Mouse (Mus musculus): ENCODE data around the gene Shb. TPM values are rescaled to one million over a fixed set of nuclear protein-coding genes. Genes with fewer than 3 reads are reported as not detected.

Gene Shb
- polyA plus RNA-seq, 1 experiment from 2014 or later: 2.9 TPM

- ATAC-seq (ENCODE audit: insufficient read depth): no peak
- peaks cover 96% of the 10 kb centered on the region for H3K4me1 ChIP-seq (replicated peaks)
- H3K4me3 ChIP-seq (replicated peaks): peak overlapping the region; percentile 91
- peaks cover 19% of the 10 kb centered on the region for H3K27me3 ChIP-seq
- H3K27ac ChIP-seq (replicated peaks): 0 out of 2 replicates have a peak overlapping the region, but pooled peaks have one; percentile 2
- H3K9me3 ChIP-seq (replicated peaks): no peaks in the 10 kb centered on the region
- peaks cover 29% of the 10 kb centered on the region for H3K36me3 ChIP-seq (replicated peaks)
- peak overlapping the region; percentile 99 for H3K4me2 ChIP-seq
- H3K9ac ChIP-seq: peak overlapping the region; percentile 95; the same call in 1 of the 2 replicates
- 76% methylated on average over 2 of the region's 2 CpGs for WGBS (ENCODE audit: insufficient replicate concordance)
Observed at GRCm38 (mm10) chr4:45526846-45527561, 5.3 kb downstream of the Shb start.

- peak overlapping the region; percentile 99; the same call in 1 of the 2 replicates for H3K4me2 ChIP-seq
- 81% methylated on average over 3 of the region's 3 CpGs for WGBS (ENCODE audit: insufficient replicate concordance)
- H3K27me3 ChIP-seq: peaks cover 19% of the 10 kb centered on the region
- H3K9me3 ChIP-seq (replicated peaks): no peaks in the 10 kb centered on the region
- H3K27ac ChIP-seq (replicated peaks): no peak overlapping the region; the same call in 1 of the 2 replicates
- H3K4me3 ChIP-seq (replicated peaks): 0 out of 2 replicates have a peak overlapping the region, but pooled peaks have one; percentile 1
- no peak for ATAC-seq (ENCODE audit: insufficient read depth)
- H3K36me3 ChIP-seq (replicated peaks): peaks cover 29% of the 10 kb centered on the region
- peaks cover 96% of the 10 kb centered on the region for H3K4me1 ChIP-seq (replicated peaks)
- H3K9ac ChIP-seq: no peak overlapping the region
Observed at GRCm38 (mm10) chr4:45526175-45526574, 6.1 kb downstream of the Shb start.

GRCm38 (mm10) chr4:45525541-45525940, 6.7 kb downstream of the Shb start:
- ATAC-seq (ENCODE audit: insufficient read depth): no peak
- H3K4me2 ChIP-seq: no peak overlapping the region
- peaks cover 19% of the 10 kb centered on the region for H3K27me3 ChIP-seq
- peaks cover 97% of the 10 kb centered on the region for H3K4me1 ChIP-seq (replicated peaks)
- H3K27ac ChIP-seq (replicated peaks): no peak overlapping the region
- peaks cover 29% of the 10 kb centered on the region for H3K36me3 ChIP-seq (replicated peaks)
- no peak overlapping the region for H3K9ac ChIP-seq
- no peak overlapping the region for H3K4me3 ChIP-seq (replicated peaks)
- 84% methylated on average over 3 of the region's 3 CpGs for WGBS (ENCODE audit: insufficient replicate concordance)
- no peaks in the 10 kb centered on the region for H3K9me3 ChIP-seq (replicated peaks)

GRCm38 (mm10) chr4:45524602-45525001, 7.7 kb downstream of the Shb start:
- no peak overlapping the region for H3K27ac ChIP-seq (replicated peaks)

GRCm38 (mm10) chr4:45523360-45523759, 8.9 kb downstream of the Shb start:
- Histone ChIP-seq H3K9me3 (replicated peaks) (no peaks in the 10 kb centered on the region), H3K36me3 (replicated peaks) (peaks cover 29% of the 10 kb centered on the region), H3K4me3 (replicated peaks) (no peak overlapping the region), H3K4me2 (peak overlapping the region; percentile 62), H3K27ac (replicated peaks) (peak overlapping the region; percentile 84), H3K9ac (no peak overlapping the region), H3K27me3 (peaks cover 3% of the 10 kb centered on the region; the same call in 1 of the 2 replicates), H3K4me1 (replicated peaks) (peaks cover 90% of the 10 kb centered on the region)
- 79% methylated on average over 6 of the region's 6 CpGs for WGBS (ENCODE audit: insufficient replicate concordance)
- ATAC-seq (ENCODE audit: insufficient read depth): no peak

More at GRCm38 (mm10) chr4:45524602-45525001, 7.7 kb downstream of the Shb start:
- H3K4me2 ChIP-seq: no peak overlapping the region
- H3K4me1 ChIP-seq (replicated peaks): peaks cover 97% of the 10 kb centered on the region
- 31% methylated on average over 4 of the region's 4 CpGs for WGBS (ENCODE audit: insufficient replicate concordance)
- H3K36me3 ChIP-seq (replicated peaks): peaks cover 29% of the 10 kb centered on the region
- no peak for ATAC-seq (ENCODE audit: insufficient read depth)
- H3K9ac ChIP-seq: no peak overlapping the region
- H3K27me3 ChIP-seq: peaks cover 13% of the 10 kb centered on the region
- H3K9me3 ChIP-seq (replicated peaks): no peaks in the 10 kb centered on the region
- no peak overlapping the region for H3K4me3 ChIP-seq (replicated peaks)

- Histone ChIP-seq H3K27ac (replicated peaks) (peak overlapping the region; percentile 84), H3K9ac (peak overlapping the region; percentile 20; the same call in 1 of the 2 replicates), H3K4me3 (replicated peaks) (no peak overlapping the region), H3K4me2 (peak overlapping the region; percentile 62), H3K9me3 (replicated peaks) (no peaks in the 10 kb centered on the region), H3K36me3 (replicated peaks) (peaks cover 29% of the 10 kb centered on the region), H3K4me1 (replicated peaks) (peaks cover 86% of the 10 kb centered on the region), H3K27me3 (no peaks in the 10 kb centered on the region)
- no peak for ATAC-seq (ENCODE audit: insufficient read depth)
Observed at GRCm38 (mm10) chr4:45522956-45523355, 9.3 kb downstream of the Shb start.

GRCm38 (mm10) chr4:45522583-45522900, 9.7 kb downstream of the Shb start:
- Histone ChIP-seq H3K36me3 (replicated peaks) (peaks cover 24% of the 10 kb centered on the region), H3K4me2 (peak overlapping the region; percentile 62), H3K4me1 (replicated peaks) (peaks cover 84% of the 10 kb centered on the region), H3K9ac (peak overlapping the region; percentile 20), H3K4me3 (replicated peaks) (peak overlapping the region; percentile 24), H3K27ac (replicated peaks) (peak overlapping the region; percentile 84), H3K9me3 (replicated peaks) (no peaks in the 10 kb centered on the region), H3K27me3 (no peaks in the 10 kb centered on the region)
- no peak for ATAC-seq (ENCODE audit: insufficient read depth)
- WGBS (ENCODE audit: insufficient replicate concordance): 59% methylated on average over 4 of the region's 4 CpGs

- ATAC-seq (ENCODE audit: insufficient read depth): peak; percentile 90
- Histone ChIP-seq H3K9ac (peak overlapping the region; percentile 20), H3K4me1 (replicated peaks) (peaks cover 84% of the 10 kb centered on the region), H3K27ac (replicated peaks) (peak overlapping the region; percentile 84), H3K4me2 (peak overlapping the region; percentile 62), H3K36me3 (replicated peaks) (peaks cover 24% of the 10 kb centered on the region), H3K27me3 (no peaks in the 10 kb centered on the region), H3K4me3 (replicated peaks) (peak overlapping the region; percentile 24), H3K9me3 (replicated peaks) (no peaks in the 10 kb centered on the region)
- 28% methylated on average over 9 of the region's 9 CpGs for WGBS (ENCODE audit: insufficient replicate concordance)
Observed at GRCm38 (mm10) chr4:45521705-45522582, 10.3 kb downstream of the Shb start.

- Histone ChIP-seq H3K27me3 (no peaks in the 10 kb centered on the region), H3K4me2 (peak overlapping the region; percentile 27; the same call in 1 of the 2 replicates), H3K9ac (peak overlapping the region; percentile 28; the same call in 1 of the 2 replicates), H3K9me3 (replicated peaks) (no peaks in the 10 kb centered on the region), H3K4me3 (replicated peaks) (no peak overlapping the region), H3K36me3 (replicated peaks) (peaks cover 11% of the 10 kb centered on the region), H3K4me1 (replicated peaks) (peaks cover 82% of the 10 kb centered on the region), H3K27ac (replicated peaks) (peak overlapping the region; percentile 84)
- WGBS (ENCODE audit: insufficient replicate concordance): 36% methylated on average over 8 of the region's 8 CpGs
- ATAC-seq (ENCODE audit: insufficient read depth): no peak
Observed at GRCm38 (mm10) chr4:45520375-45520774, 11.9 kb downstream of the Shb start.

GRCm38 (mm10) chr4:45517399-45517798, 14.9 kb downstream of the Shb start:
- no peak overlapping the region for H3K27ac ChIP-seq (replicated peaks)
- no peak overlapping the region for H3K4me3 ChIP-seq (replicated peaks)
- no peaks in the 10 kb centered on the region for H3K36me3 ChIP-seq (replicated peaks)
- 63% methylated on average over 4 of the region's 4 CpGs for whole genome bisulfite sequencing (ENCODE audit: insufficient replicate concordance)
- ATAC-seq (ENCODE audit: insufficient read depth): no peak
- H3K9ac ChIP-seq: no peak overlapping the region
- no peak overlapping the region for H3K4me2 ChIP-seq
- no peaks in the 10 kb centered on the region for H3K9me3 ChIP-seq (replicated peaks)
- no peaks in the 10 kb centered on the region for H3K27me3 ChIP-seq
- H3K4me1 ChIP-seq (replicated peaks): peaks cover 84% of the 10 kb centered on the region

- no peak for ATAC-seq (ENCODE audit: insufficient read depth)
- Histone ChIP-seq H3K9me3 (replicated peaks) (no peaks in the 10 kb centered on the region), H3K4me2 (no peak overlapping the region), H3K9ac (no peak overlapping the region), H3K4me1 (replicated peaks) (peaks cover 76% of the 10 kb centered on the region), H3K27ac (replicated peaks) (no peak overlapping the region), H3K27me3 (no peaks in the 10 kb centered on the region), H3K36me3 (replicated peaks) (no peaks in the 10 kb centered on the region), H3K4me3 (replicated peaks) (no peak overlapping the region)
- WGBS (ENCODE audit: insufficient replicate concordance): 47% methylated on average over 4 of the region's 4 CpGs
Observed at GRCm38 (mm10) chr4:45515894-45516293, 16.4 kb downstream of the Shb start.
